Mouse (Mus musculus) hindbrain, embryonic 14.5 days (tissue): ENCODE results near the gene Gpr132. TPM values are rescaled to one million over a fixed set of nuclear protein-coding genes. Genes with fewer than 3 reads are reported as not detected.

ENCODE experiments used
- ATAC-seq: fragments of 200-750 bp; cut with Nextera tagmentation; 2 replicates; pipeline ENCODE4 v1.8.0; 2017; ENCODE audit warnings: moderate number of reproducible peaks, mild to moderate bottlenecking, moderate TSS enrichment, moderate library complexity; ENCODE audit not compliant: low FRiP score
- DNase-seq: peaks from one replicate; pipeline ENCODE4 v3.0.0-alpha.2; 2015; ENCODE audit warnings: low spot score
- H3K27ac ChIP-seq: fragments of 300-500 bp; sonication (generic); 2 replicates; pipeline ENCODE4 v1.5.1; 2014; ENCODE audit warnings: mild to moderate bottlenecking, moderate library complexity
- H3K27me3 ChIP-seq: fragments of 300-500 bp; sonication (generic); 2 replicates; pipeline ENCODE4 v1.6.1; 2014; ENCODE audit warnings: mild to moderate bottlenecking, low read length, mixed read lengths; ENCODE audit not compliant: control insufficient read depth, insufficient read depth
- H3K36me3 ChIP-seq: fragments of 300-500 bp; sonication (generic); replicated peaks from 2 replicates; pipeline ENCODE4 v1.6.1; 2014; ENCODE audit not compliant: control insufficient read depth, insufficient read depth
- H3K4me1 ChIP-seq: fragments of 300-500 bp; sonication (generic); replicated peaks from 2 replicates; pipeline ENCODE4 v1.6.1; 2014; ENCODE audit warnings: antibody characterized with exemption, low read length, mixed read lengths; ENCODE audit not compliant: control insufficient read depth, insufficient read depth
- H3K4me2 ChIP-seq: fragments of 300-500 bp; sonication (generic); replicated peaks from 2 replicates; pipeline ENCODE4 v1.6.1; 2014; ENCODE audit warnings: mild to moderate bottlenecking, moderate library complexity
- H3K4me3 ChIP-seq: fragments of 300-500 bp; sonication (generic); replicated peaks from 2 replicates; pipeline ENCODE4 v1.5.1; 2014; ENCODE audit warnings: mild to moderate bottlenecking, low read length
- H3K9ac ChIP-seq: fragments of 300-500 bp; sonication (generic); 2 replicates; pipeline ENCODE4 v1.6.1; 2014
- H3K9me3 ChIP-seq: fragments of 300-500 bp; sonication (generic); 2 replicates; pipeline ENCODE4 v1.6.1; 2016; ENCODE audit warnings: low read length; ENCODE audit not compliant: control insufficient read depth
- WGBS: fragments of 180-500 bp; shearing (Covaris S2); extraction: QIAGEN DNeasy Blood & Tissue Kit; methylation state at CpG from one replicate; pipeline ENCODE4 v1.1.7; 2014; 5-methylcytosine and 5-hydroxymethylcytosine counted together
- polyA plus RNA-seq: library from polyadenylated mRNA; unstranded; fragments of >200 nt; fragmentation: Nextera tagmentation; extraction: Ambion mirVana; gene quantifications from 2 replicates; pipeline ENCODE4 v1.2.1, GENCODE M21; 2014

Gene Gpr132
- polyA plus RNA-seq = not detected in 2 replicates

DNA sequence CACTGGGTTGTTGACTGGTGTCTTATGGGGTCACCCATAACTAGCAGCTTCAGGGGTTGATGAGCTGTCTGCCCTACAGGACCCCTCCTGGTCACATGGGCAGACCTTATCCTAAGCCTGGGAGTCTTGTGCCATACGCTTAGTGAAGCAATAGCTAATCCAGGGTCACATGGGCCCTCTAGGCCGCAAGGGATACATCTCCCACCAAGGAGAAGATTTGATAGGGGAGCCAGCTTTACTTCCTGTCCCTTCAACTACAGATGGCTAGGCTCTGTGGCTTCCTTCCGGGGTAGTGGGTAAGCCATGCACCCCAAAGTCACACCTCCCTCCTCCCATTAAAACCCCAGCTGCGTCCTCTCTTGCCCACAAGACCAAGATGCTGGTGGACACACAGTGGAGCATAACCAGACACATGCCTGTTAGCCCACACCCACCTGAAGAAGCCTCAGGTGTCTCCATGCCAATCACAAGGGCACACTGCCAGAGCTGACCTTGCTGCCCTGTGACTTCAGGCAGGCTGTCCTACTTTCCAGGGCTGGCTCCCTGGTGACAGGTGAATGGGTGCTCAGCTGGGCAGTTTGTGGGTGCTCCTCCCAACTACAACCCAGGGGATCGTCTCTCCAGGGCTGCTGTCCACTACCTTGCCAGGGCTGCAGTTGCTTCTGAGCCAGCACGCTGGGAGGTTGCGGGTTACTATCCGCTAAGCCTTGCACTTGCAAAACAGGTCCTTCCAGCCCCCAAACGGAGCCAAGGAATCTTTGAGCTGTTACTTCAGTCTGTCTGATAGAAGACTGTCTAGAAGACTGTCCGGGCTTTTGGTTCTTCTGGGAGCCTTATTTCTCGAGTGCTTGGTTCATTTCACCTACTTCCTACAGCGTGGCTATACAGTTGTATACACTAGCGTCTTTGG lies at the start of gene Gpr132:
TSS of gene Gpr132 (minus strand) at position 51 of the 910 bp plus-strand sequence.
- DNase-seq (no peak), ATAC-seq (no peak)
- Histone ChIP-seq H3K4me2 (no peak within 1 kb of the TSS), H3K27ac (no peak within 1 kb of the TSS), H3K9ac (no peak within 1 kb of the TSS), H3K36me3 (no peaks in the 10 kb centered on the region), H3K9me3 (no peaks in the 10 kb centered on the region), H3K4me1 (peaks cover 9% of the 10 kb centered on the region; the same call in 1 of the 2 replicates), H3K4me3 (no peak within 1 kb of the TSS), H3K27me3 (peaks cover 4% of the 10 kb centered on the region; the same call in 1 of the 2 replicates)
- WGBS = 69% methylated on average over 13 of the region's 13 CpGs

DNA sequence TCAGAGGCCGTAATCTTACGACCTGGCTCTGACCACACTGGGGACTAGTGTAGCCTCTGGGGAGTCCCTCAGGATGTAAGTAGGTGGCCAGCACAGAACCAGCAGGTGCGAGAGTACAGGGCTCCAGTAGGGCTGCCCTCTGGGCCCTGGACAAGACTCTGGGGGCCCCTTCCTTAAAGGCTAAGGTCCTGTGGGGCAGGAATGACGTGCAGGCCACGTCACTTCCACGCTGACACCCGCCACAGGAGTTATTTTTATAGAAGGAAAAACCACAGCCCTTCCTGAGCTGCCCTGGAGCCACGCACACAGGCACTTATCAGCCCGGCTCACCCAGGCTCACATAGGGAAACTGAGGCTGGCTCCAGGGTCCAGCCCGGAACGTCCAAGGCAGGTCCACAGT lies 49.5 kb upstream of the Gpr132 start:
- Histone ChIP-seq H3K4me1 (no peaks in the 10 kb centered on the region), H3K36me3 (peaks cover 52% of the 10 kb centered on the region), H3K4me3 (no peak overlapping the region), H3K9ac (no peak overlapping the region), H3K9me3 (no peaks in the 10 kb centered on the region), H3K27ac (no peak overlapping the region), H3K27me3 (no peaks in the 10 kb centered on the region), H3K4me2 (no peak overlapping the region)
- DNase-seq = no peak
- ATAC-seq = no peak
- WGBS = 82% methylated on average over 11 of the region's 11 CpGs

DNA sequence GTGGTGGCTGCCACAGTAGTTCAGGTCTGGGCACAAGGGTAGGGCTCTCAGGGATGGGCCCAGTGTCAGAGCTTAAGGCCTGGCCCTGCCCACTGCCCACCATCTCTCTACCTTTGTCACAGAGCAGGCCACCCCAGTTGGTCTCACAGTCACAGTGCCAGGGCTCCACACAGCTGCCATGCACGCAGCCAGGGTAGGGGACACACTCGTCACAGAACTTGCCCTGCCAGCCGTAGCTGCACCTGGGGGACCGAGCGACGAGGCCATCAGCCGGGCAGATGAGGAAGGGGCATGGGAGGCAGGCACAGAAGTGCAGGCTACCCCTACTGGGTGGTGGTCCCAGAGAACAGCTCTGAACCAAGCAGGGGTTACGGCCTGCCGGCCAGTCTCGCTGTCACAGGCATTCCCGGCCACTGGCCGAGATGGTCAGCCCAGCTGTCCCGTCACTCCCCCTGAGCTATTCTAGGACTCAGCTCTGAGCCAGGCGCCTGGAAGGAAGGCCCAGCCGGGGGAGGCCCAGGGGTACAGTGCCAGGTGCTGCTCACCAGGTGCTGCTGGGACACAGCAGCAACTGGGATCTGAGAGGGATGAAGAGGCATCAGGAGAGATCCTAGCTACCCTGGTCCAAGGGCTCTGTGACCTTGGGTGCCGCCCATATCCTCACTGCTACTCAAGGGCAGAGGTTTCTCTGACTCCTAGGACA lies 48.8 kb upstream of the Gpr132 start:
- no peak overlapping the region for H3K4me3 ChIP-seq
- no peaks in the 10 kb centered on the region for H3K27me3 ChIP-seq
- H3K9me3 ChIP-seq = no peaks in the 10 kb centered on the region
- DNase-seq = no peak
- H3K4me2 ChIP-seq = no peak overlapping the region
- H3K4me1 ChIP-seq = no peaks in the 10 kb centered on the region
- WGBS = 87% methylated on average over 16 of the region's 16 CpGs
- no peak overlapping the region for H3K27ac ChIP-seq
- H3K36me3 ChIP-seq = peaks cover 58% of the 10 kb centered on the region
- H3K9ac ChIP-seq = no peak overlapping the region
- no peak for ATAC-seq

DNA sequence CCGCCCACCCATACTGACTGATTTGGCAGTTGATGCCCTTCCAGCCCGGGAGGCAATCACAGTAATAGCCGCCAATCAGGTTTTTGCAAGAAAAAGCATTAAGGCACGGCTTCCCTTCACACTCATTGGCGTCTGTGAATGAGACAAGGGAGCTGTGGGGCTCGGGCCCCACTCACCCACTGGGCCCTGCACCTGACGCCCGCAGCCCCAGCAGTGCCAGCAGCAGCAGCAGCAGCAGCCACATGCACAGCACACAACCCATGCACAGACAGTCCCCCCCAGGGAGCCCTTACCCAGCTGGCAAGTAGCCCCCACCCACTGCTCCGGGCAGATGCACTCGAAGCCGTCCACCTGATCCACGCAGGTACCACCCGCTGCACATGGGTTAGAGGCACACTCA lies 47.6 kb upstream of the Gpr132 start:
- no peak for DNase-seq
- Histone ChIP-seq H3K27ac (no peak overlapping the region), H3K36me3 (peaks cover 71% of the 10 kb centered on the region)

DNA sequence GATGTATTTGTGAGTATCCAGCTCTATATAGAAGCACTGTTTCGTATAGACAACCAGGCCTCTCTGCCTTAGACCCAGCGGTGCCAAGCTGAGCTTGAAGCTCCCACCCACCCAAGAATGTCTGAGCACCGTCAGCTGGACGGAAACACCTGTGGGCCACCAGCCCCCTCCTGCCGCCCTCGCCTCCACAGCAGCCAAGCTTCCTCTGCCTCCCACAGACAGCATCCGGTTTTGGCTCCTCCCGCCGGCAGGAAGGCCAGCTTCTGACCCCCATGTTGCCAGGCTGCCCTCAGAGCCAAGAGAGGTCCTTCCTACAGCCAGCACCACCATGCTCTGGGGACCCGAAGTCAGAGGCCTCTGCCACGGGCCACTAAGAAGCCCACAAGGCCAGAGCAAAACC lies 46.5 kb upstream of the Gpr132 start:
- Histone ChIP-seq H3K27me3 (no peaks in the 10 kb centered on the region), H3K9ac (no peak overlapping the region), H3K27ac (no peak overlapping the region), H3K4me1 (no peaks in the 10 kb centered on the region), H3K36me3 (peaks cover 72% of the 10 kb centered on the region), H3K9me3 (no peaks in the 10 kb centered on the region), H3K4me3 (no peak overlapping the region), H3K4me2 (no peak overlapping the region)
- DNase-seq (no peak), ATAC-seq (no peak)
- 84% methylated on average over 11 of the region's 11 CpGs for WGBS

More for the DNA sequence above, 47.6 kb upstream of the Gpr132 start:
- ATAC-seq = no peak
- WGBS = 57% methylated on average over 13 of the region's 13 CpGs
- H3K27me3 ChIP-seq = no peaks in the 10 kb centered on the region
- H3K4me2 ChIP-seq = no peak overlapping the region
- no peaks in the 10 kb centered on the region for H3K4me1 ChIP-seq
- H3K9me3 ChIP-seq = no peaks in the 10 kb centered on the region
- no peak overlapping the region for H3K4me3 ChIP-seq
- H3K9ac ChIP-seq = no peak overlapping the region

DNA sequence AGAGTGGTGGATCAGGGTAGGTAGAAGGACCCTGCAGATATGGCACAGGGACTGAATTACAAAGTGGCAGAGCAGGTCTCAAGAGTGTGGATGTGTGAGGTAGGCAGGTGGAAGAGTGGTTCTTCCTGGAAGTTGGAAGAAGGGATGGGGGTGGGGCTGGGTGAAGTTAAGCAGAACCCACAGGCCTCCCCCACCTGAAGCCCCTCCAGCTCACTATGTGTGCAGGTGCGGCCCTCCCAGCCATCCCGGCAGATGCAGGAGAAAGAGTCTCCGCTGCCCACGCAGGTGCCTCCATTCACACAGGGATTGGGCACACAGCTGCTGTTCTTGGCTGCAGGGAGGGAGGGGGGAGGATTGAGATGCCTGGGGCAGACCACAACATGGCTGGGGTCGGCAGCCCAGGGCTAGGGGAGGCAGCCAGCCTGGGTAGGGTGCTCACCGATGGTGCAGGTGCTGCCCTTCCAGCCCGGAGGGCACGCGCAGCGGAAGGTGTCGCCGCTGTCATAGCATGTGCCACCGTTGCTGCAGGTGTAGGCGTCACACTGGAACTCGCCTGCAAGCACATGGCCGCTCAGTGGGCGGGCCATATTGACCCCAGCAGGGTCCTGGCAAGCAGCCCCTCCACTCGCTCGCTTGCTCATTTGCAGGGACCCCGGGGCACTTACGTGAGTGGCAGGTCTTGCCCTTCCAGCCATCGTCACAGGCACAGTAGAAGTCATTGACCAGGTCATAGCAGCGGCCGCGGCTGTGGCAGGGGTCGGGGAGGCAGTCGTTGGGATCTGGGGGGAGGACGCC lies 45.1 kb upstream of the Gpr132 start:
- Histone ChIP-seq H3K4me2 (no peak overlapping the region), H3K4me3 (no peak overlapping the region), H3K9ac (no peak overlapping the region), H3K4me1 (no peaks in the 10 kb centered on the region), H3K36me3 (peaks cover 86% of the 10 kb centered on the region), H3K27ac (no peak overlapping the region), H3K27me3 (no peaks in the 10 kb centered on the region), H3K9me3 (no peaks in the 10 kb centered on the region)
- ATAC-seq (no peak), DNase-seq (no peak)
- WGBS = 81% methylated on average over 28 of the region's 28 CpGs

DNA sequence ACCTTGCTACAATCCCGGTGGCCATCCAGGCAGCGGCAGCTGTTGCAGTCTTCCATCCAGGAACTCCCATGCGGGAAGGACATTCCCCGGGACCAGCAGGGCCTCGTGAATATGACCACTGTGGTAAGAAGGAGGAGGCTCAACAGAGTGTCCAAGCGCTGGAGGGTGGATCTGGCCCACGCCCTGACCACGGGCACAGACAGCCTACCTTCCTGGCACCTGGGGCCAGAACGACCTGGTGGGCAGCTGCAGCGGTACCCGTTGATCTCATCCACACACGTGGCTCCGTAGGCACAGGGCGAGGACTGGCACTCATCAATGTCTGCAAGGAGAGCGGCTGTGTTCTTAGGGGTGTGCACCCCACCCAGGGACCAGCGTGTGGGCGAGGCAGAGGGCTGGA lies 43.7 kb upstream of the Gpr132 start:
- ATAC-seq (no peak), DNase-seq (no peak)
- Histone ChIP-seq H3K27ac (no peak overlapping the region), H3K9ac (no peak overlapping the region), H3K4me1 (no peaks in the 10 kb centered on the region), H3K4me3 (no peak overlapping the region), H3K9me3 (no peaks in the 10 kb centered on the region), H3K27me3 (no peaks in the 10 kb centered on the region), H3K4me2 (no peak overlapping the region), H3K36me3 (peaks cover 84% of the 10 kb centered on the region)
- WGBS = 95% methylated on average over 17 of the region's 17 CpGs

DNA sequence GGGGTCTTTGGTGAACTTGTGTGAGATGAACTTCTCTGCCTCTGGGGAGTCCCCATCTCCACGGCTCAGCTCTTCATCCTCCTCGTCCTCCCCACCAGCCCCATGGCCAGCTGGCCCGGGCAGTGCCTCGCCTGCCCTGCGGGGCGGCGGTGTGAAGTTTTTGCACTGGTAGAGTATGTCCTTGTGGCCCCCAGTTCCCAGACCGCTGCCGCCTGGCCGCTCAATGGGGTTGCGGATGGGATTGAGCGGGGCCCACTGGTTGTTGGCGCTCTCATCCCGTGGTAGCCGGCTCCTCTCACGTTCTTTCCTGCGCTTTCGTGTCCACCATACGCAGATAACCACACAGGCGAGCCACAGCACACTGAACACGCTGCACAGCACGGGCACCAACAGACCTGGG lies 41.0 kb upstream of the Gpr132 start:
- Histone ChIP-seq H3K27me3 (no peaks in the 10 kb centered on the region), H3K4me2 (no peak overlapping the region), H3K9ac (no peak overlapping the region), H3K4me3 (no peak overlapping the region), H3K27ac (no peak overlapping the region), H3K9me3 (no peaks in the 10 kb centered on the region), H3K4me1 (no peaks in the 10 kb centered on the region), H3K36me3 (peaks cover 75% of the 10 kb centered on the region)
- ATAC-seq (no peak), DNase-seq (no peak)
- WGBS = 95% methylated on average over 22 of the region's 22 CpGs

DNA sequence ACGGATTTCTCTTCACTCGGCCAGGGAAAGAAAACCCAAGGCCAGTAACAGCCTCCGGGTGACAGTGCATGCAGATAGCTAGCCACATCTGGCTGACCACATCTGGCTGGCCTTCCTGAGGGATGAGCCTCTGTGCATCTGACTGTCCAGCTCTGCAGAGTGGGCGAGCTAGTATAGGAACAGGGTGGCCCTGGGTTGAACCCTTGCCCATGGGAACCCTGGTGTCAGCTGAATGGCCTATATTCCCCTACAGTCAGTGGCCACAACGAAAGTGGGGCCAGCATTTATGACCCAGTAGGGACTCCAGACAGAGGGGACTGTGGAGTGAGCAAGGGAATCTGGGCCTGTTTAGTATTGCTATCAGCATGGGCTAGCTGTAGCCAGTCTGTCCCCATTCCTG lies 37.0 kb upstream of the Gpr132 start:
- Histone ChIP-seq H3K36me3 (peaks cover 36% of the 10 kb centered on the region), H3K9ac (no peak overlapping the region), H3K4me3 (no peak overlapping the region), H3K4me1 (no peaks in the 10 kb centered on the region), H3K27ac (no peak overlapping the region), H3K27me3 (no peaks in the 10 kb centered on the region), H3K9me3 (no peaks in the 10 kb centered on the region), H3K4me2 (no peak overlapping the region)
- DNase-seq (no peak), ATAC-seq (no peak)
- WGBS = 89% methylated on average over 5 of the region's 5 CpGs
